Mouse (Mus musculus) adrenal gland, adult 8-10 months (tissue): ENCODE results near the gene Cenpv. TPM values are rescaled to one million over a fixed set of nuclear protein-coding genes. Genes with fewer than 3 reads are reported as not detected.

Source experiments
- DNase-seq: peaks from one replicate; pipeline ENCODE4 v3.0.0; 2022
- total RNA-seq, 4 experiments: library from RNA; stranded (reverse); gene quantifications; 2 replicates each; pipeline ENCODE4 v1.2.4; 2022

Cenpv gene
- total RNA-seq, 4 experiments from 2014 or later, result 31.1 to 42.2 (median 39.0) TPM

- no peak for DNase-seq
Measured at GRCm38 (mm10) chr11:62507683-62508082, 31.4 kb downstream of the Cenpv start.

GRCm38 (mm10) chr11:62500529-62500928 is 38.5 kb downstream of the Cenpv start:
- DNase-seq, result no peak

GRCm38 (mm10) chr11:62498802-62499201 is 40.3 kb downstream of the Cenpv start:
- no peak for DNase-seq

GRCm38 (mm10) chr11:62497181-62497580 is 41.9 kb downstream of the Cenpv start:
- DNase-seq, result no peak

- DNase-seq, result no peak
Measured at GRCm38 (mm10) chr11:62496151-62496715, 42.8 kb downstream of the Cenpv start.

GRCm38 (mm10) chr11:62495276-62495801 is 43.7 kb downstream of the Cenpv start:
- peak; percentile 48 for DNase-seq

- DNase-seq, result peak; percentile 60
Measured at GRCm38 (mm10) chr11:62494754-62495275, 44.2 kb downstream of the Cenpv start.

GRCm38 (mm10) chr11:62493701-62494100 is 45.4 kb downstream of the Cenpv start:
- DNase-seq, result no peak

GRCm38 (mm10) chr11:62487540-62488350 is 51.3 kb downstream of the Cenpv start:
- DNase-seq, result no peak

- no peak for DNase-seq
Measured at GRCm38 (mm10) chr11:62486949-62487348, 52.1 kb downstream of the Cenpv start.

GRCm38 (mm10) chr11:62479581-62479980 is 59.5 kb downstream of the Cenpv start:
- no peak for DNase-seq

- DNase-seq, result no peak
Measured at GRCm38 (mm10) chr11:62478931-62479330, 60.1 kb downstream of the Cenpv start.

GRCm38 (mm10) chr11:62476156-62476555 is 62.9 kb downstream of the Cenpv start:
- DNase-seq, result peak; percentile 75

Other genes starting within 250 kb of the Cenpv start
- 10 to 100 TPM; 10.2 to 10.9 (median 10.7) TPM for gene Pigl, start 80.8 kb downstream of the Cenpv start, total RNA-seq
- gene Ncor1, start 80.7 kb downstream of the Cenpv start, total RNA-seq, result 100 to 1,000 TPM; 177 to 269 (median 227) TPM
- gene Ubb, start 11.9 kb upstream of the Cenpv start, total RNA-seq, result 1,000 to 10,000 TPM; 1,433 to 1,769 (median 1,540) TPM
- gene Trpv2, start 35.2 kb upstream of the Cenpv start, total RNA-seq, result 1 to 10 TPM; 3.6 to 7.2 (median 4.9) TPM
- 10 to 100 TPM; 30.3 to 54.2 (median 37.9) TPM for gene Lrrc75a, start 109.3 kb upstream of the Cenpv start, total RNA-seq
- 10 to 100 TPM; 39.9 to 60.5 (median 52.3) TPM for gene Mmgt2, start 109.4 kb upstream of the Cenpv start, total RNA-seq
- gene Zfp287, start 192.6 kb upstream of the Cenpv start, total RNA-seq, result 1 to 10 TPM; 4.5 to 9.8 (median 6.8) TPM
- gene Gm10428, start 213.8 kb upstream of the Cenpv start, total RNA-seq, result not detected